Mouse (Mus musculus) MEL (cell line): ENCODE measurements around the gene Tmem50a. TPM values are rescaled to one million over a fixed set of nuclear protein-coding genes. Genes with fewer than 3 reads are reported as not detected.

Experiments used
- DNase-seq: peaks from one replicate; pipeline ENCODE4 v3.0.0; 2011; ENCODE audit warnings: low read depth, low spot score
- H3K27ac ChIP-seq: 2 replicates; pipeline ENCODE4 v1.5.1; 2012; ENCODE audit warnings: low read depth, mild to moderate bottlenecking, control low read depth, low read length, moderate library complexity; ENCODE audit not compliant: control insufficient read depth
- H3K27me3 ChIP-seq, 2 experiments: fragments of 150-350 bp in 1 of 2; sonication (generic) in 1 of 2; 2 replicates each; pipeline ENCODE4 v1.6.1; 2012; ENCODE audit warnings: low read length in 2 of 2, mild to moderate bottlenecking in 2 of 2, improper control_type of control experiment in 1 of 2, moderate library complexity in 1 of 2; ENCODE audit not compliant: insufficient read depth in 2 of 2, control insufficient read depth in 1 of 2
- H3K36me3 ChIP-seq, 2 experiments: 2 replicates each; pipeline ENCODE4 v1.6.1; 2012 to 2014; ENCODE audit warnings: low read length in 2 of 2, improper control_type of control experiment in 1 of 2, inconsistent platforms in 1 of 2, mild to moderate bottlenecking in 1 of 2; ENCODE audit not compliant: insufficient read depth in 2 of 2, control insufficient read depth in 1 of 2
- H3K4me1 ChIP-seq, 2 experiments: fragments of 150-350 bp in 1 of 2; sonication (generic) in 1 of 2; 2 replicates each; pipeline ENCODE4 v1.6.1; 2012; ENCODE audit warnings: low read length in 2 of 2, improper control_type of control experiment in 1 of 2, mild to moderate bottlenecking in 1 of 2; ENCODE audit not compliant: insufficient read depth in 2 of 2, control insufficient read depth in 1 of 2
- H3K4me3 ChIP-seq, 2 experiments: fragments of 150-350 bp in 1 of 2; sonication (generic) in 1 of 2; 2 replicates each; pipeline ENCODE4 v1.5.1; 2012; ENCODE audit warnings: low read depth in 2 of 2, low read length in 2 of 2, mild to moderate bottlenecking in 2 of 2, moderate library complexity in 2 of 2, control low read depth in 1 of 2, improper control_type of control experiment in 1 of 2; ENCODE audit not compliant: control insufficient read depth in 1 of 2, insufficient read depth in 1 of 2
- H3K79me2 ChIP-seq: 2 replicates; pipeline ENCODE4 v1.6.1; 2012; ENCODE audit warnings: mild to moderate bottlenecking, low read length, moderate library complexity; ENCODE audit not compliant: control insufficient read depth, poor library complexity, insufficient read depth
- H3K9ac ChIP-seq: 2 replicates; pipeline ENCODE4 v1.6.1; 2012; ENCODE audit warnings: low read depth, mild to moderate bottlenecking, control low read depth, low read length, moderate library complexity; ENCODE audit not compliant: control insufficient read depth, poor library complexity, severe bottlenecking
- H3K9me3 ChIP-seq: fragments of 150-350 bp; sonication (generic); replicated peaks from 2 replicates; pipeline ENCODE4 v1.6.1; 2012; ENCODE audit warnings: mild to moderate bottlenecking, low read length, improper control_type of control experiment, moderate library complexity; ENCODE audit not compliant: insufficient read depth
- BHLHE40 ChIP-seq: IDR thresholded peaks from 2 replicates; pipeline ENCODE4 v1.6.1; 2012; ENCODE audit warnings: low read depth, mild to moderate bottlenecking, inconsistent platforms, low read length, improper control_type of control experiment, borderline replicate concordance
- CHD1 ChIP-seq: IDR thresholded peaks from 2 replicates; pipeline ENCODE4 v1.6.1; 2012; ENCODE audit warnings: low read depth, mild to moderate bottlenecking, inconsistent platforms, low read length, improper control_type of control experiment
- CHD2 ChIP-seq: IDR thresholded peaks from 2 replicates; pipeline ENCODE4 v1.6.1; 2011; ENCODE audit warnings: low read length, improper control_type of control experiment
- CTCF ChIP-seq, 3 experiments: IDR thresholded peaks in 2 of 3; conservative IDR thresholded peaks in 1 of 3; 2 replicates each; pipeline ENCODE4 v1.5.1; 2011 to 2012; ENCODE audit warnings: low read length in 3 of 3, low read depth in 2 of 3, mild to moderate bottlenecking in 2 of 3, improper control_type of control experiment in 1 of 3, inconsistent platforms in 1 of 3, mixed read lengths in 1 of 3, moderate library complexity in 1 of 3; ENCODE audit not compliant: control insufficient read depth in 1 of 3, insufficient read depth in 1 of 3, poor library complexity in 1 of 3, severe bottlenecking in 1 of 3
- E2F4 ChIP-seq: IDR thresholded peaks from 2 replicates; pipeline ENCODE4 v1.6.1; 2011; ENCODE audit warnings: low read depth, low read length, improper control_type of control experiment, borderline replicate concordance
- ELF1 ChIP-seq: IDR thresholded peaks from 2 replicates; pipeline ENCODE4 v1.6.1; 2014; ENCODE audit warnings: low read depth, mild to moderate bottlenecking, inconsistent platforms, low read length, improper control_type of control experiment, moderate library complexity
- EP300 ChIP-seq, 2 experiments: IDR thresholded peaks; 2 replicates each; pipeline ENCODE4 v1.6.1; 2011; ENCODE audit warnings: improper control_type of control experiment in 2 of 2, low read length in 2 of 2, low read depth in 1 of 2, mild to moderate bottlenecking in 1 of 2
- ETS1 ChIP-seq: IDR thresholded peaks from 2 replicates; pipeline ENCODE4 v1.6.1; 2012; ENCODE audit warnings: low read depth, mild to moderate bottlenecking, inconsistent platforms, low read length, improper control_type of control experiment, moderate library complexity
- GABPA ChIP-seq: IDR thresholded peaks from 2 replicates; pipeline ENCODE4 v1.6.1; 2012; ENCODE audit warnings: low read depth, mild to moderate bottlenecking, inconsistent platforms, low read length, improper control_type of control experiment, moderate library complexity
- GATA1 ChIP-seq: IDR thresholded peaks from 2 replicates; pipeline ENCODE4 v1.6.1; 2011; ENCODE audit warnings: low read depth, low read length, improper control_type of control experiment
- HCFC1 ChIP-seq: IDR thresholded peaks from 2 replicates; pipeline ENCODE4 v1.6.1; 2012; ENCODE audit warnings: low read depth, mild to moderate bottlenecking, inconsistent platforms, low read length, improper control_type of control experiment, moderate library complexity
- JUND ChIP-seq: IDR thresholded peaks from 2 replicates; pipeline ENCODE4 v1.6.1; 2011; ENCODE audit warnings: low read depth, mild to moderate bottlenecking, improper control_type of control experiment, low read length
- KAT2A ChIP-seq: conservative IDR thresholded peaks from 2 replicates; pipeline ENCODE4 v1.6.1; 2012; ENCODE audit warnings: low read depth, low read length, improper control_type of control experiment, inconsistent platforms
- MAFK ChIP-seq: IDR thresholded peaks from 2 replicates; pipeline ENCODE4 v1.6.1; 2011; ENCODE audit warnings: low read depth, mild to moderate bottlenecking, low read length, improper control_type of control experiment, borderline replicate concordance
- MAX ChIP-seq: IDR thresholded peaks from 2 replicates; pipeline ENCODE4 v1.6.1; 2011; ENCODE audit warnings: low read length, improper control_type of control experiment
- MEF2A ChIP-seq: IDR thresholded peaks from 2 replicates; pipeline ENCODE4 v1.6.1; 2014; ENCODE audit warnings: low read depth, mild to moderate bottlenecking, inconsistent platforms, low read length, improper control_type of control experiment; ENCODE audit not compliant: poor library complexity, insufficient replicate concordance, severe bottlenecking; ENCODE audit errors: extremely low read depth
- MXI1 ChIP-seq: IDR thresholded peaks from 2 replicates; pipeline ENCODE4 v1.6.1; 2011; ENCODE audit warnings: mild to moderate bottlenecking, low read depth, low read length, improper control_type of control experiment
- MYB ChIP-seq: IDR thresholded peaks from 2 replicates; pipeline ENCODE4 v1.6.1; 2011; ENCODE audit warnings: mild to moderate bottlenecking, low read depth, low read length, improper control_type of control experiment
- MYC ChIP-seq: IDR thresholded peaks from 2 replicates; pipeline ENCODE4 v1.6.1; 2011; ENCODE audit warnings: low read depth, mild to moderate bottlenecking, low read length, improper control_type of control experiment, moderate library complexity
- NELFE ChIP-seq: IDR thresholded peaks from 2 replicates; pipeline ENCODE4 v1.6.1; 2011; ENCODE audit warnings: low read depth, low read length, improper control_type of control experiment
- NRF1 ChIP-seq: IDR thresholded peaks from 2 replicates; pipeline ENCODE4 v1.6.1; 2014; ENCODE audit warnings: low read depth, mild to moderate bottlenecking, inconsistent platforms, low read length, improper control_type of control experiment, moderate library complexity; ENCODE audit not compliant: poor library complexity, insufficient read depth, severe bottlenecking
- POLR2A ChIP-seq, 2 experiments: IDR thresholded peaks; 2 replicates each; pipeline ENCODE4 v1.6.1; 2011 to 2012; ENCODE audit warnings: low read length in 2 of 2, mild to moderate bottlenecking in 2 of 2, control low read depth in 1 of 2, improper control_type of control experiment in 1 of 2, low read depth in 1 of 2, moderate library complexity in 1 of 2; ENCODE audit not compliant: control insufficient read depth in 1 of 2, insufficient read depth in 1 of 2, poor library complexity in 1 of 2
- POLR2AphosphoS2 ChIP-seq: IDR thresholded peaks from 2 replicates; pipeline ENCODE4 v1.6.1; 2011; ENCODE audit warnings: low read length, improper control_type of control experiment
- RAD21 ChIP-seq: IDR thresholded peaks from 2 replicates; pipeline ENCODE4 v1.6.1; 2011; ENCODE audit warnings: mild to moderate bottlenecking, low read depth, low read length, improper control_type of control experiment
- RCOR1 ChIP-seq: IDR thresholded peaks from 2 replicates; pipeline ENCODE4 v1.6.1; 2012; ENCODE audit warnings: low read depth, mild to moderate bottlenecking, inconsistent platforms, low read length, improper control_type of control experiment
- SIN3A ChIP-seq: IDR thresholded peaks from 2 replicates; pipeline ENCODE4 v1.6.1; 2012; ENCODE audit warnings: low read length, improper control_type of control experiment, inconsistent platforms
- SMC3 ChIP-seq: IDR thresholded peaks from 2 replicates; pipeline ENCODE4 v1.6.1; 2011; ENCODE audit warnings: low read depth, low read length, improper control_type of control experiment
- TAL1 ChIP-seq: IDR thresholded peaks from 2 replicates; pipeline ENCODE4 v1.6.1; 2012; ENCODE audit warnings: mild to moderate bottlenecking, inconsistent platforms, low read length, moderate library complexity, mixed read lengths
- TBP ChIP-seq: IDR thresholded peaks from 2 replicates; pipeline ENCODE4 v1.8.0; 2011; ENCODE audit warnings: low read depth, low read length, improper control_type of control experiment
- TCF12 ChIP-seq: IDR thresholded peaks from 2 replicates; pipeline ENCODE4 v1.6.1; 2014; ENCODE audit warnings: low read depth, mild to moderate bottlenecking, inconsistent platforms, low read length, improper control_type of control experiment, moderate library complexity
- USF1 ChIP-seq: IDR thresholded peaks from 2 replicates; pipeline ENCODE4 v1.6.1; 2014; ENCODE audit warnings: low read depth, mild to moderate bottlenecking, inconsistent platforms, low read length, improper control_type of control experiment, moderate library complexity
- USF2 ChIP-seq, 2 experiments: IDR thresholded peaks; 2 replicates each; pipeline ENCODE4 v1.6.1; 2011 to 2012; ENCODE audit warnings: improper control_type of control experiment in 2 of 2, low read length in 2 of 2, borderline replicate concordance in 1 of 2, inconsistent platforms in 1 of 2, low read depth in 1 of 2, mild to moderate bottlenecking in 1 of 2; ENCODE audit not compliant: insufficient read depth in 1 of 2
- ZC3H11A ChIP-seq: IDR thresholded peaks from 2 replicates; pipeline ENCODE4 v1.6.1; 2012; ENCODE audit warnings: low read depth, mild to moderate bottlenecking, inconsistent platforms, low read length, improper control_type of control experiment
- ZKSCAN1 ChIP-seq: IDR thresholded peaks from 2 replicates; pipeline ENCODE4 v1.6.1; 2012; ENCODE audit warnings: low read depth, mild to moderate bottlenecking, inconsistent platforms, low read length, improper control_type of control experiment, moderate library complexity
- ZMIZ1 ChIP-seq: IDR thresholded peaks from 2 replicates; pipeline ENCODE4 v1.6.1; 2012; ENCODE audit warnings: low read depth, mild to moderate bottlenecking, inconsistent platforms, low read length, improper control_type of control experiment, moderate library complexity
- ZNF384 ChIP-seq: IDR thresholded peaks from 2 replicates; pipeline ENCODE4 v1.6.1; 2012; ENCODE audit warnings: low read depth, mild to moderate bottlenecking, inconsistent platforms, low read length, improper control_type of control experiment
- polyA plus RNA-seq, 2 experiments: library from polyadenylated mRNA; stranded (reverse) in 1 of 2; unstranded in 1 of 2; fragments of >175 nt in 1 of 2; fragments of >200 nt in 1 of 2; gene quantifications; 2 replicates each; pipeline versions ENCODE4 v1.2.1 to v1.2.4; 2012; ENCODE audit warnings: low replicate concordance in 2 of 2, low read depth in 1 of 2; ENCODE audit not compliant: insufficient read length in 2 of 2, insufficient read depth in 1 of 2, missing spikeins in 1 of 2
- total RNA-seq: library from RNA; depleted of rRNA; stranded (reverse); fragments of 300-350 nt; gene quantifications from 2 replicates; pipeline ENCODE4 v1.2.3, GENCODE M21; 2012

Tmem50a gene
- total and polyA plus RNA-seq, 3 experiments = 58.5 to 115 TPM; not detected in 1

GRCm38 (mm10) chr4:134924019-134924741 lies 9.4 kb upstream of the Tmem50a start:
- DNase-seq = peak; percentile 95
- peak overlapping the region; percentile 60 to 91 for H3K4me3 ChIP-seq
- H3K27me3 ChIP-seq = no peaks in the 10 kb centered on the region
- H3K27ac ChIP-seq = peak overlapping the region; percentile 91
- H3K9me3 ChIP-seq = no peaks in the 10 kb centered on the region
- H3K4me1 ChIP-seq = peaks cover 13 to 31% of the 10 kb centered on the region in 2 experiments
- peaks cover 30% of the 10 kb centered on the region for H3K79me2 ChIP-seq
- H3K36me3 ChIP-seq = peaks cover 32 to 43% of the 10 kb centered on the region in 2 experiments
- peak overlapping the region; percentile 95 for H3K9ac ChIP-seq
- TF ChIP-seq MXI1 = peak; percentile 97
- no peak for TF ChIP-seq CTCF (IDR thresholded peaks at IDR 0.05 in 2 of 3, conservative IDR thresholded peaks at IDR 0.05 in 1 of 3; ENCODE audit: control insufficient read depth in 1 of 3, insufficient read depth in 1 of 3, low read depth in 2 of 3, low read length in 3 of 3, poor library complexity in 1 of 3, severe bottlenecking in 1 of 3)
- TF ChIP-seq RCOR1 = peak; percentile 90
- TF ChIP-seq TAL1 = peak; percentile 40
- TF ChIP-seq CHD1 = no peak; the same call in 1 of the 2 replicates
- TF ChIP-seq MAFK = peak; percentile 31; the same call in 1 of the 2 replicates
- TF ChIP-seq SIN3A = peak; percentile 95
- TF ChIP-seq TBP = peak; percentile 80
- TF ChIP-seq ZMIZ1 = peak; percentile 69; the same call in 1 of the 2 replicates
- TF ChIP-seq HCFC1 = no peak; the same call in 1 of the 2 replicates
- no peak for TF ChIP-seq E2F4
- TF ChIP-seq ELF1 = peak; percentile 38; the same call in 1 of the 2 replicates
- peak; percentile 76 for TF ChIP-seq TCF12
- TF ChIP-seq MAX = peak; percentile 81
- TF ChIP-seq ZKSCAN1 = no peak
- TF ChIP-seq MYB = no peak
- peak; percentile 59 for TF ChIP-seq NELFE
- peak; percentile 85 for TF ChIP-seq MYC
- TF ChIP-seq GATA1 = peak; percentile 84
- TF ChIP-seq POLR2A (IDR thresholded peaks at IDR 0.05; ENCODE audit: control insufficient read depth in 1 of 2, insufficient read depth in 1 of 2, low read depth in 1 of 2, low read length in 2 of 2, poor library complexity in 1 of 2) = peak; percentile 37 to 69; a peak in 2 of 4 replicates
- no peak; the same call in 1 of the 2 replicates for TF ChIP-seq CHD2
- TF ChIP-seq ZC3H11A = no peak
- TF ChIP-seq SMC3 = no peak
- TF ChIP-seq RAD21 = no peak
- TF ChIP-seq JUND = 0 out of 2 replicates have a peak, but pooled peaks have one; percentile 51
- TF ChIP-seq ZNF384 = no peak
- TF ChIP-seq NRF1 = 0 out of 2 replicates have a peak, but pooled peaks have one; percentile 20
- peak; percentile 60; the same call in 1 of the 2 replicates for TF ChIP-seq BHLHE40
- TF ChIP-seq USF2 (IDR thresholded peaks at IDR 0.05; ENCODE audit: borderline replicate concordance in 1 of 2, insufficient read depth in 1 of 2, low read depth in 1 of 2, low read length in 2 of 2) = no peak; a peak in 1 of 4 replicates
- peak; percentile 88 for TF ChIP-seq ETS1
- peak; percentile 75 to 83 for TF ChIP-seq EP300 (IDR thresholded peaks at IDR 0.05; ENCODE audit: low read depth in 1 of 2, low read length in 2 of 2)
- no peak for TF ChIP-seq GABPA
- TF ChIP-seq MEF2A = no peak
- no peak for TF ChIP-seq KAT2A
- TF ChIP-seq POLR2AphosphoS2 = 0 out of 2 replicates have a peak, but pooled peaks have one; percentile 25
- TF ChIP-seq USF1 = peak; percentile 86
